Mouse (Mus musculus) telencephalon, adult 2 months (tissue): ENCODE measurements around the gene Ampd2.

Experiments
- DNase-seq: peaks from one replicate; pipeline ENCODE4 v3.0.0-alpha.2; 2011; ENCODE audit warnings: low read depth, low spot score

Ampd2 gene

DNA sequence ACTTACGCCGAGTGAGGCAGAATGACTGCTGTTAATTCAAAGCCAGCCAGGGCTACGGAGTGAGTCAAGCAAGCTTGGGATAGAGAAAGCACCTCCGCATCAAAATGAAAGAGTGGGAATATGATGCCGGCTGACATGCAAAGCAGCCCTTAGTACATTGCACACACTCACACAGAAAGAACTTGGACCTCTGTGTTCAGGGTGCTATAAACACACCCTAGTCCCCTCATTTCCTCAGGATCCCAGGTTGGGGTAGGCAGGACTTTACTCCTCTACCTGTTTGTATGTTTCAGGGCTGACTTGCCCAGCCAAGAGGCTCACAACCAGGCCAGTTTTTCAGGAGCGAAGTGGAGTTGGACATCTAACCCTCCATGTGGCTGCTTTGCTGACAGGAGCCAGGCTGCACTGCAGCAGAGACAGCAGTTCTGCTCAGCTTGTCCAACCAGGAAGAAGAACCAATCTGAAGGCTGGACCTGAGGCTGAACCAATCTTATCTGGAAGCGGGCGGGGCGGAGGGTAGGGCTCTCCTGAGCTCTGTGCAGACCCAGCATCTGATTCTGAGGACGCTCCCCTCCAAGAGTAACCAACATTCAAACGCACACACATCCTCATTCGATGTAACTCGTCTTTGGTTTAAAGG is 17.1 kb downstream of the Ampd2 start:
- DNase-seq: no peak

DNA sequence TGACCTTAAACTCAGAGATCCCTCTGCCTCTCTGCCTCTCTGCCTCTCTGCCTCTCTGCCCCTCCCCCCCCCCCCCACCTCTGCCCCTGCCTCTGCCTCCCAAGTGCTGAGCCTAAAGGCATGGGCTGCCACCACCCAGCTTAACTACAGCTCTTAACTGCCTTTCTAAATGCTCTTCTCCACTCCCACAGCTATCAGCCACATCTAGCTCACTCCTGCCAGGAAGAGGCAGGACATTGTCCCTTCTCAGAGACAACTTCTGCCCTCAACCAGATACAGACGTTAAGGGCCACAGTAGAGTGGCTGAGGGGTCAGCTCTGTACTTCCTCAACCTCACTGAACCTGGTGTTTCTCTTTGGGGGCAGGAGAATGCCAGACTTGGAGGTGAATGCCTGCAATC is 17.6 kb downstream of the Ampd2 start:
- DNase-seq: no peak

DNA sequence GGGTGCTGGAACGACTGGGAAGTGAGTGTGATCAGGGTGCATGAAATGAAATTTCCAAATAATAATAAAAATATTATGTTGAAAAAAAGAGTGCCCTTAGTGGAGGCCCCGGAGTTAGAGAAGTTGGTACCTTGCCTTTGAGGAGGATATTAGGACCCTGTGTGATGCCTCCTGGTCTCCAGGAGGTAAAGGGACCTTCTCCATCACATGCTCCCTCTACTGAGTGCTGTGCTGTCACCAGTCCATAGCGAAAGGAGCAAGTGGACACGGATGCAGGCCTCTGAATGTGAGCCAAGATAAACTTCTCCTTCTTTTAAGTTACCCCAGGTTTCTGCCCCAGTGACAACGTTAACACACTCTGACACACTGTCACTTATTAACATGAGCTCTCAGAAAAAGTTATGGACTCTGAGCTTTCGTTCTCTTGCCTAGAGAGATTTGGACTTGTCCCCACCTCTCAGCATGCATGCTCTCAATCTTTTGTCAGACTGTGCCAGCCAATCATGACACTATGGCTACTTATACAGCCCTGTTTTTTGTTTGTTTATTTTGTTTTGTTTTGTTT is 19.0 kb downstream of the Ampd2 start:
- no peak for DNase-seq

DNA sequence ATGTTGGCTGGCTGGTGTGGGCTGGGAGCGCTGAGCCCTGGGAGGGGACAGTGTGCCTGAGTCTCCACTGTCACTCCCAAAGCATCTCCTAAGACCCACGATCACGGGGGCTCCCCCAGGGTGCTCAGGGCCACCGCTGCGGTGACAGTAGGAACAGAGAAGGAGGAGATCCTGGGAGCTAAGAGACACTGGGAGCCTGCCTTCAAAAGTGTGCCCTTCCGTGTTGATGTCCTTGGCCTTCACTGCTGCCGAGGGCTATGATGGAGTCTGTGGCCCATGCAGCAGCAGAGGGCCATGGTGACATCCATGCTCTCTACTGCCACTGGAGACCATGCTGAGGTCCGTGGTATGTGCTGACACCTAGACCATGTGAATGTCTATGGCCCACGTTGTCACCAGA is 20.9 kb downstream of the Ampd2 start:
- DNase-seq: no peak

DNA sequence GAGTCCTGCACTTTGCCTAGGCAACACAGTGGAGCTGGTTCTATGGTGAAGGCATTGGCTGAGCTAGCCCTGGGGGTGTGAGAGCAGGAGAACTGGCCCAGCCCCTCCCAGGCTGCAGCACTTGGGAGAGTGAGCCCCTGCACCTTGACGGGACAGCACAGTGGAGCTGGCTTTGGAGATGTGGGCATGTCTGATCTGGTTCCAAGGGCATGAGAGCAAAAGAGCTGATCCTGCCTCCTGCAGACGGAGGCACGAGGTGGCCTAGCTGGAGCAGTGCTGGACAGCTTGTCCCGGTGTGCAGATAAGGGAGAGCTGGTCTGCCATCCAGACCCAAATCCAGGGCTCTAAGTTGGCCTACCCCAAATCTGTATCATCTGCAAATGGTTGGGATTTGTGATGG is 21.8 kb downstream of the Ampd2 start:
- DNase-seq: no peak

DNA sequence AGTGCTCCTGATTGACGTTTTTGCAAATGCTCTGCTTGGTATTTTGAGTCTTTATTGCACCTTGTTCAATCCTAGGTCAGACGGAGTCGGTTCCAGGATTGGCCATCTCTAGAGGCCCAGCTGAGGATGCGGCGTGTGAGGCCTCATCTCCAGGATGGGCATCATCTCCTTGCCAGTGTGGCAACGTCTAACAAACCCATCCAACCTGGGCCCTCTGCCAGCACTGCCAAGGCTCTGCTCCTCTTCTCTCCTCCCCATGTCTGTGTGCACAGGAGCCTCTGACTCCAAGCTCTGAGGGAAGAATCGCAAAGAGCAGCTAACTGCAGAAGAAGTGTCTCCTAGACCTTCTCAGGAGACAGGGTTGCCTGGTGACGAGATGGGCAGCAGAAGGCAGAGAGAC is 23.8 kb downstream of the Ampd2 start:
- DNase-seq: no peak

DNA sequence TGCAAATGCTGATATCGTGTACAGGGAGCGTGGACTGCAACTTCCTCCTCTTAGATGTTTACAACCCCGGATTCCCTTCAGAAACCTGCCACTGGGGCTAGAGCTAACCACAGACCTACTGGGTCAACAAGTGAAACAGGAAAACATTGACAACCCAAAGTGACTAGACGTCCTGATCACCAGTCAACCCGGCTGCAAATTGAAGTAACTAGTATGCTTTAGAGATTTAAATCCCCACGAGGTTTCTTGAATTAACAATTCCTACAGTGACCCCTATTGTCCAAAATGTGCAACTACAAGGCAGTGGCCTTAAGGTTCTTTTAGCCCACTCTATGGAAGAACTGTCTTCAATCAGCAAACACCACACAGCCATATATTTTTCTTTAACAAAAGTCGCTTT is 25.0 kb downstream of the Ampd2 start:
- peak; percentile 70 for DNase-seq

DNA sequence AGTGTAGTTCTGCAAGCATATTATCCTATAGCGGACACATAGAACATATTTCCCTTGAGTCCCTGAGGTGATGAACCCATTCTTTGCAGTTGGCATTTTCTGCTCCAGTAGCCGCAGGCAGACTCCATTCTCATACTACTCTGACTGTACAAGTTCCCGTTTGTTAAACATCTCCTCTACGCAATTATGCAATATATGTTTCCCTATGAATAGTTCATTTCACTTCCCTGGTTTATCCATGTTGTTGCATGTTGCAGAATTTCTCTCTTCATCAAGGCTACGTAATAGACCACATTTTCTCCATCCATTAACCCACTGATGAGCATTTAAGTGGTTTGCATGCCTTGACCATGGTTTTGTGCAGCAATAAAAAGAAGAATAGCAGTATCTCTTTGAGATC is 36.0 kb downstream of the Ampd2 start:
- no peak for DNase-seq

DNA sequence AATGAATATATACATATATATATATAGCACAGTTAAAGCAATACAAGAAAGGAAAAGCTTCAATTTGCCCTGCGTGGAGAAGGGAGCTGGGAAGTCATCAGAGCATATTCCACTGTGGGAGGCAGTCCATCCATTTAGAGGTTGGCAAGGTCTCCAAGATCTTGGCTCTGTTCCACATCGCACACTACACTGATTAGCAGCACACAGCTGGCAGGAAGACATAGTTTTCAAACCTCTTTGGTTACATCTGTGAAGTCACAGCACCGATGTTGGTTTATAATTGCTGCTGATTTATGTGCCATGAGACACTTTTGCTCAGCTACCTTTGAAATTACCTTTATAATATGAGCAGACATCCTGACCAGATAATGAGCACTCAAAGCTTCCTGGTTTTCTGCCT is 38.1 kb downstream of the Ampd2 start:
- DNase-seq: no peak

DNA sequence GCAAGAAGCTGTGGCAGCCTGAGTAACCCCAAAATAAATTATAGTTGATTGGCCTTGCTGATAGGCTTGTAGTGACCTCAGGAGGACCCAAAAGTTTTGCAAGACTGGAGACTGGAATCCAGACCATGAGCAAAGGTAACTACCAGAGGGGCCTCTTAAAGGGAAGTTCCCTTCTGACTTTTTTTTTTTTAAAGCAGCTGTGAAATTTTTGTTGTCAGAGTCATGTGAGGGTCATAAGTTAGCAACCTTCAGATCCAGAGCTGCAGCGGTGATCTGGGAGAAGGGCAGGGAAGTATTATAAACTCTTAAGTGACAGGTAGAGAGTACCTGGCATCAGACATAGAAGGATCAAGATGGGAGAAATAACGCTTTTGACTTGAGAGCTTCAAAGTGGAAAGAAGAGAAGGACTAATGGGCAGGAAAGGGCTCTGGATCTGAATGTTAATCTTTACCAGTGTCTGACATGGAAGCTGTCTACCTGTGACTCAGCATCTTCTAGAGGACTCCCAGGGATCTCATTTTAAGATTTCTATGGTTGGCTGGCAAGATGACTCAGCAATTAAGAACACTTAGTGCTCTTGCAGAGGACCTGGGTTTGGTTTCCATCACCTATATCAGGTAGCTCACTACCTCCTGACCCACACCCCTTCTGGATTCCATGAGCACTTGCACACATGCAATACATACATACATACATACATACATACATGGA is 39.4 kb downstream of the Ampd2 start:
- DNase-seq: no peak

DNA sequence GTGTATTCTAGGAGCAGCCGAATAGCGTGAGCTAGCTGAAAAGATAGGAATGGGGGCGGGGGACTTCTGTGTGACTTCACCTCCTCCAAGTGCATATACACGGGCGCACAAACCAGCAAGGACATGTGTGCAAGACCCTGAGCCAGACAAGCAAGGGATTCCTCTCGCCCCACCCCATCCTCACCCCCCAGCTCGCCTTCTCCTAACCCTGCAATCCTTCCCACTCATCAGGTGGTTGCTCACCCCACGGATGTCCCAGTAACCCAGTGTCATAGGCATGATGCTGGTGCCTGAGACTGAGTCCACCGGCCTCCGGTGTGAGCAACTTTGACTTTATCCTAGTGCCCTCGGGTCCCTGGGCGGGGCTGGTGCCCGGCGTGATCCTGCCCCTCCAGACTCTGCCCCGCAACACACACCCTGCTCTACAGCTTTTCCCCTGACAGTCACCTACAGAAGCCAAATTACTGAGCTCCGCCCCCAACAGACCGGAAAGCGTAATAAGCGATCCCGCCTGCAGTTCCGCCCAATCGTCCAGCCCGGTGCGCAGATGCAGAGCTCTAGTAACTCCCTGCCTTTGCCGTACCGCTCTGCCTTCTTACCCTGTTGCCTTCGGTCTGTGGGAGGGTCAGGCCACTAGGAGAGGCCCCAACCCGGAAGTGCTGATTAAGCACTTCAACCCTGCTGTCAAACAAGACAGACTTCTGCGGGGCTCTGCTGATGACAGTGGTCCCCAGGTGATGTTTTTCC is 41.9 kb downstream of the Ampd2 start, which contains the start of gene Gstm4:
TSS of gene Gstm4 (minus strand) at position 501 of the 747 bp plus-strand sequence.
- peak; percentile 77 for DNase-seq

DNA sequence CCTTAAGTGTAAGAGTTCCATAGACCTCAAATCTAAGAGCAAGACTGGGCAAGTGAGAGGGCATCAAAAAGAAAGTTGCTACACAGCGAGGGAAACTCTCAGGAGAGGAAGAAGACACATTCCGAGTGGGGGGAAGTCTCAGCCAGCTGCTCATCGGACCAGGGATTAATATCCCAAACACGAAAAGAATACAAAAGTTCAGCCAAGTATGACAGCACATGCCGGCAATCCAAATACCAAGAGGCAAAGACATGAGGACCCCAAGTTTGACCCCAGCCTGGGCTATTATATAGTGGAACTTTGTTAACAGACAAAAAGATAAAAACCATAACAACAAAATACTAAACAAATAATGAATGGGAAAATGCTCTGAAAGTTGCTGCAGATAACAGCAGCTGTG is 53.3 kb downstream of the Ampd2 start:
- no peak for DNase-seq

DNA sequence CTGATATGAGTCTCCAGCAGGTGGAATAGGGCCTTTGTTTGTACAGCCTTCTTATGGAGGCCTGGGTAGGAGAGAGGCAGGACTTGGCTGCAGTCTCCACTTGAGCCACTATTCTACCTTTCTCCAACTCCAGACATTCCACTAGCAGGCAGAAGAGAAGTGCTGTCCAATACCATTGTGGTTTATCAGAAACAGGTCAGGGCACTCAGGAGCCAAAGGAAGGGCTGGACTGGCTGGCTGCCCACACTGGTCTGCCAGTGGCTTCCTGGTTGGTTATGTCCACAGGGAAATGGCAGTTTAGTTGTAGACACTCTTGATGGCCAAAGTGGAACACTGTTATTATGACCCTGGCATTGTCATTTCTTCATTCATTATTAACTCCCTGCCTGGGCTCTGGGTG is 54.3 kb downstream of the Ampd2 start:
- DNase-seq: no peak

DNA sequence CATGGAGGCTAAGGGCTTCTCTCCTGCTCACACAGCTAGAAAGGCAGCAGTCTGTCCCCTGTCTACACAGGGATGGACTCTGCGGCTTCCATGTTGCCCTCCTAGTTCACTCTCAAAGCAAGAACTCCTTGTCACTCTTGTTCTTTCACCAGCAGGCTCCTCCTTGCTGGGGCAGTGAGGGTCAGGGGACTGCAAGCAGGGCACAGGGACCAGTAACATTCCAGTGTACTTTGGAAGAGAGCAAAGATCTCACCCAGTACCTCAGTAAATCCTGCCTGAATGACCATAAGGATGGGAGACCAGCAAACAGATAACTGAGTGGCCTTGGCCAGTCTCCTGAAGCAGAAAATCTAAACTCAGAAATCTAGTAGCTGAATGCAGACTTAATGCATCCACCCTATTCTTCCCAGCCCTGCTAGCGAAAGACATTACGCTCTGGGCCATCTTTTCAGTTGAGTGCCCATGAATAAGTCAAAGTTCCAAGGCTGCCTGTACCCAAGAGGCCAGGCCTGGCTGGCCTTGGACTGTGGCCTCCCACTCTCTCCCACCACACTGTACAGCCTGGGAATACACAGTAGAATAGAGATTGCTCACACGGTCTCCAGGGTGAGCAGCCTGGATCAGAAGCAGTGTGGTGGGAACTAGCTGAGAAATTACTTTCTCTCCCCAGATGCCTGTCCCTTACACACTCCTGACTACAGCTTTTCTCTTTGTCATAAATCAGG is 57.6 kb downstream of the Ampd2 start:
- DNase-seq: no peak

DNA sequence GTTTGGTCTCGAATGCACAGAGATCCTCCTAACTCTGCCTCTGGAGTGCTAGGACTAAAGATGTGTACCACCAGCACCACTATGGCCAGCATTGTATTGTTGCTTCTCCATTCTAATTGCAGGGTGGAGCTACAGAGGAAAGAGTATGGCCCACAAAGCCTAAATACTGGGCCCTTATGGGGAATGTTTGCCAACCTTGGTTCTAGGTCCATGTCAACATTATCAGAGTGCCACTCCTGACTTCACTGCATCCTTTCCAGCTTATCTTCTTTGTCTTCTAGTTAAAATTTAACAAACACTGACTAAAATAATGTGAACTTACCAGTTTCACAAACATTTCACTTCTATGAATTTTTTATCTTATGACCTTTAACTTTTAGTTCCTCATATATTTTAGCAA is 59.9 kb downstream of the Ampd2 start:
- DNase-seq: no peak

DNA sequence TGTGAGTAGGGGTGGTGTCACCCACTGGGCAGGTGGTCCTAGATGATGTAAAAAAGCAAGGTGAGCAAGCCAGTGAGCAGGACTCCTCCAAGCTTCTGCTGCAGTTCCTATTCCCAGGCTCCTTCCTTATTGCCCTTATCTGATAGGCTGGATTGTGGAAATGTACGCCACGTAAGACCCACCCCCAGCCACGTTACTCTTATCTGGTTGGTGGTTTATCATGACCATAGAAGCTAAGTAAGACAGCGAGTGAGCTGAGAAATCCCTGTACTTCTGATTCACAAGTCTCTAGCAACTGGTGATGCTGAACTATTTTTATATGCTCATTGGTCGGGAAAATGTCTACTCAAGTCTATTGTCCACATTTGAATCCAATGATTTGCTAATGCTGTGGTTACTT is 60.4 kb downstream of the Ampd2 start:
- DNase-seq: no peak

DNA sequence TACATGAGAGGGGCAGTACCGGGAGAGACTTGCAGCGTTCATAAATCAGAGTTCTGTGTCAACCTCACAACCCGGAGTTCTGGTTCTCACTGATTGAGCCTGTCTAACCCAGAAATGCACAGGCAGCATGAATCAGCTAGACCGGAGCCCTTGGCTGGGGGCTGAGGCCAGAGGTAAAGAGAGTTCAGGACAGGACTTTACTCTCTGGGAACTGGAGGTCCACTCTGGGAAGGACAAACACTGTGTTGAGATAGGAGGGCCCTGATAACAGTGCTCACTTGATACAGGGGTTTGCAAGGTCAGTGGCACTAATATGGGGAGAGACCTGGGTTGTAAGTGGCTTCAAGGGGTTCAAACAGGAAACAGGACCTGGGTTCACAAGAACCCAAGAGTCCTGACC is 61.1 kb downstream of the Ampd2 start:
- no peak for DNase-seq
